Mouse (Mus musculus) thymus, adult 2 months (tissue): ENCODE results near the gene Nr2c2. TPM values are rescaled to one million over a fixed set of nuclear protein-coding genes. Genes with fewer than 3 reads are reported as not detected.

Experiments
- DNase-seq: peaks from one replicate; pipeline ENCODE4 v3.0.0; 2021
- H3K27ac ChIP-seq: fragments of 200-500 bp; 2 replicates; pipeline ENCODE4 v1.5.1; 2012; ENCODE audit warnings: low read length, control low read depth; ENCODE audit not compliant: control insufficient read depth, insufficient read depth
- H3K27me3 ChIP-seq: fragments of 200-500 bp; 2 replicates; pipeline ENCODE4 v1.6.1; 2012; ENCODE audit warnings: mild to moderate bottlenecking, low read length, moderate library complexity, mixed read lengths; ENCODE audit not compliant: control insufficient read depth, insufficient read depth
- H3K36me3 ChIP-seq: fragments of 200-500 bp; 2 replicates; pipeline ENCODE4 v1.6.1; 2012; ENCODE audit warnings: mild to moderate bottlenecking, low read length, moderate library complexity; ENCODE audit not compliant: control insufficient read depth, insufficient read depth
- H3K4me1 ChIP-seq: fragments of 200-500 bp; replicated peaks from 2 replicates; pipeline ENCODE4 v1.6.1; 2012; ENCODE audit warnings: low read length; ENCODE audit not compliant: control insufficient read depth, insufficient read depth
- H3K4me3 ChIP-seq: fragments of 200-500 bp; 2 replicates; pipeline ENCODE4 v1.5.1; 2012; ENCODE audit warnings: mild to moderate bottlenecking, low read length, control low read depth, moderate library complexity; ENCODE audit not compliant: control insufficient read depth, insufficient read depth
- CTCF ChIP-seq: fragments of 200-500 bp; IDR thresholded peaks from 2 replicates; pipeline ENCODE4 v1.5.1; 2012; ENCODE audit warnings: mild to moderate bottlenecking, control low read depth, low read length, moderate library complexity, borderline replicate concordance; ENCODE audit not compliant: control insufficient read depth, poor library complexity, insufficient read depth; ENCODE audit errors: extremely low read depth
- POLR2A ChIP-seq: fragments of 200-500 bp; IDR thresholded peaks from 2 replicates; pipeline ENCODE4 v1.6.1; 2012; ENCODE audit warnings: mild to moderate bottlenecking, low read length, control low read depth, moderate library complexity; ENCODE audit not compliant: control insufficient read depth, poor library complexity, insufficient read depth; ENCODE audit errors: extremely low read depth
- WGBS: fragments of 180-500 bp; shearing (Covaris S2); methylation state at CpG from one replicate; pipeline ENCODE4 v1.1.7; 2018; 5-methylcytosine and 5-hydroxymethylcytosine counted together
- polyA plus RNA-seq: library from polyadenylated mRNA; depleted of rRNA; stranded (reverse); fragments of >200 nt; gene quantifications from 2 replicates; pipeline ENCODE4 v1.2.3, GENCODE M21; 2012

Nr2c2 gene
- polyA plus RNA-seq, 1 experiment = 54.6 TPM

GRCm38 (mm10) chr6:92124547-92124946, 33.4 kb downstream of the Nr2c2 start:
- no peaks in the 10 kb centered on the region; the same call in 1 of the 2 replicates for H3K4me1 ChIP-seq
- TF ChIP-seq POLR2A (no peak), CTCF (no peak)
- H3K27me3 ChIP-seq = no peaks in the 10 kb centered on the region
- no peak overlapping the region for H3K4me3 ChIP-seq
- H3K27ac ChIP-seq = no peak overlapping the region
- no peak for DNase-seq
- no peaks in the 10 kb centered on the region for H3K36me3 ChIP-seq

GRCm38 (mm10) chr6:92126861-92127468, 35.8 kb downstream of the Nr2c2 start:
- WGBS = 51% methylated on average over 1 of the region's 1 CpGs

GRCm38 (mm10) chr6:92131456-92131855, 40.3 kb downstream of the Nr2c2 start:
- Histone ChIP-seq H3K36me3 (no peaks in the 10 kb centered on the region; the same call in 1 of the 2 replicates), H3K27me3 (no peaks in the 10 kb centered on the region), H3K27ac (no peak overlapping the region), H3K4me1 (0 out of 2 replicates have a peak, but pooled peaks cover 4% of the 10 kb centered on the region), H3K4me3 (no peak overlapping the region)
- no peak for DNase-seq
- WGBS = 98% methylated on average over 1 of the region's 1 CpGs
- TF ChIP-seq POLR2A (no peak), CTCF (no peak)

More at GRCm38 (mm10) chr6:92126861-92127468, 35.8 kb downstream of the Nr2c2 start:
- no peaks in the 10 kb centered on the region for H3K36me3 ChIP-seq
- no peak overlapping the region for H3K4me3 ChIP-seq
- H3K4me1 ChIP-seq = peaks cover under 1% of the 10 kb centered on the region; the same call in 1 of the 2 replicates
- H3K27me3 ChIP-seq = no peaks in the 10 kb centered on the region
- DNase-seq = no peak
- no peak overlapping the region for H3K27ac ChIP-seq
- TF ChIP-seq CTCF = no peak
- no peak for TF ChIP-seq POLR2A

- 49% methylated on average over 3 of the region's 3 CpGs for WGBS
- Histone ChIP-seq H3K27me3 (no peaks in the 10 kb centered on the region), H3K27ac (no peak overlapping the region), H3K4me1 (0 out of 2 replicates have a peak, but pooled peaks cover 4% of the 10 kb centered on the region), H3K36me3 (no peaks in the 10 kb centered on the region; the same call in 1 of the 2 replicates), H3K4me3 (no peak overlapping the region)
- DNase-seq = peak; percentile 13
- TF ChIP-seq POLR2A (no peak), CTCF (no peak)
Measured at GRCm38 (mm10) chr6:92132021-92132911, 41.1 kb downstream of the Nr2c2 start.

- no peak overlapping the region for H3K27ac ChIP-seq
- H3K4me1 ChIP-seq = 0 out of 2 replicates have a peak, but pooled peaks cover 4% of the 10 kb centered on the region
- WGBS = 96% methylated on average over 2 of the region's 2 CpGs
- H3K4me3 ChIP-seq = no peak overlapping the region
- H3K36me3 ChIP-seq = no peaks in the 10 kb centered on the region; the same call in 1 of the 2 replicates
- no peak for DNase-seq
- TF ChIP-seq POLR2A (no peak), CTCF (no peak)
- H3K27me3 ChIP-seq = no peaks in the 10 kb centered on the region
Measured at GRCm38 (mm10) chr6:92133617-92134016, 42.4 kb downstream of the Nr2c2 start.

GRCm38 (mm10) chr6:92136356-92136755, 45.2 kb downstream of the Nr2c2 start:
- H3K4me1 ChIP-seq = 0 out of 2 replicates have a peak, but pooled peaks cover 4% of the 10 kb centered on the region
- TF ChIP-seq POLR2A (no peak), CTCF (no peak)
- DNase-seq = no peak
- peaks cover 14% of the 10 kb centered on the region for H3K36me3 ChIP-seq
- 88% methylated on average over 2 of the region's 2 CpGs for WGBS
- no peak overlapping the region for H3K4me3 ChIP-seq
- H3K27ac ChIP-seq = no peak overlapping the region
- no peaks in the 10 kb centered on the region for H3K27me3 ChIP-seq
